Mouse (Mus musculus): ENCODE data around the gene Gm436.

Gm436 gene

GRCm38 (mm10) chr4:144686268-144686667, at the start of gene Gm436:
Gene Gm436, minus strand, starts transcription at chr4:144686368.
- no peak for DNase-seq

- DNase-seq = no peak
Observed at GRCm38 (mm10) chr4:144721304-144721703, 35.1 kb upstream of the Gm436 start, which contains the start of gene Gm13178. Gene Gm13178, minus strand, starts transcription at chr4:144721404.

- no peak for DNase-seq
Observed at GRCm38 (mm10) chr4:144719691-144720090, 33.5 kb upstream of the Gm436 start.

DNA sequence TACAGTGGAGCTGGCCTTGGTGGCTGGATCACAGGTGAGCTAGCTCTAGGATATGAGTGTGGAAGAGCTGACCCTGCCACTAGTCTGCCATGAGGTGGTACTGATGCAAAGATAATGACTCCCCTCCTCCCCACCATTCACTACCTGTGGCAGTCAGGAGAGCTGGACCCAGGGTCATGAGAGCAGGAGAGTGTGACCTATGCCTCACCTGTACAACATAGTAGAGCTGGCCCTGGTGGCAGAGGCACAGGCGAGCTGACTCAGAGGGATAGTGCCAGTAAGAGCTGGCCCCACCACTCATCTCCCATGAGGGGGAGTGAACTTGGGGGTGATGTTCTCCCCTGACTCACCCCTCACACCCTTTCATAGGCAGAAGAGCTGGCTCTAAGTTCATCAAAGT, 32.1 kb upstream of the Gm436 start:
- DNase-seq = no peak

DNA sequence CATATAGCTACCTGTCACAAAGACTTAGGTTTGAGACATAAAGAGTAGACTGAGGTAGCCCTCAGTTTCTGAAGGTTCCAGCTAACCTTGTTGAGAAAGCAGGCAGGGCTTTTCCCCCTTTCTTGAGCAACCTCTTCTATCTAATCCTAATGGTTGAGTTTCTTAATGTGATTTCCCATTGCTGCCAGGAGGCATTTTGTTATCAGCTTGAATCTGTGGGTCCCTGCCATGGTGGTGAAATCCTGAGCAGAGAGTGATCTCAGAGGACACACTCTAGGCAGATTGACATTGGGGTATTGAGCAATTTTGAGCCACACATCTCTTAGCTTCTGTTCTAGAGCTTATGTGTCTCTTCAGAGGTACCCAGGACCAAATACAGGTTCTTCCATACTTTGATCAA, 47.9 kb downstream of the Gm436 start:
- DNase-seq = no peak
